Mouse (Mus musculus): Measurements from ENCODE around the gene Platr17. TPM values are rescaled to one million over a fixed set of nuclear protein-coding genes. Genes with fewer than 3 reads are reported as not detected.
"Not testable (repeated sequence)": the region's sequence is repeated elsewhere in the genome, so short reads cannot be mapped to it uniquely, and the experiment has no call there.

Platr17 gene
- polyA plus RNA-seq, 1 experiment from 2014 or later: 0.27 TPM

DNA sequence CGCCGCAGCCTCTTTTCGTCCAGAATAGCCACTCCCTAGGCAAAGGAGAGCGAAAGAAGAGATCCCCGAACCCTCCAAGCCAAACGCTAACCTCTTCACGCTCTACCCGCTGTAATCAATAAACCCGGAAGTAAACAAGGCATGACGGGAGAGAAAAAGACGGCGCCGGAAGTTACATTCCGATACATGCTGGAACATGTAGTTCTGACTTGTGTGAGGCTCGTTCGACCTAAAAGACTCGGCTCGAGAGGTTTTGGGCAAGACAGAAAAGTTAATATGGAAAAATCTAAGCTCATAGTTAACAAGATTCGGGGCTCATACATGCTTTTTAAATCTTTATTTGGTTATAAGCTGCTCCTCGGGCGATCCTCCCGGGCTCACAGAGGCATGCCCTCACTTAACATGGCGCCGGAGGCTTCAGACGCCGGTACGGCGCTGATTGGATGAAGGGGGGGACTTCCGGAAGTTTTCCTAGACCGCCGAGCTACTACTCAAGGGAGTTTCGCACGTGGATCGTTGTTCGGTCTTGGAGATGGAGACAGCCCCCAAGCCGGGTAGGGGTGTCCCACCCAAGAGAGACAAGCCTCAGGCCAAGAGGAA is 35.4 kb downstream of the Platr17 start, which contains the start of the genes Pfdn6 and Wdr46:
Pfdn6 (minus strand) TSS at position 138 of the 600 bp plus-strand sequence.
Wdr46 (plus strand) TSS at position 455 of the 600 bp plus-strand sequence.
- Histone ChIP-seq H3K4me3 (peak within 1 kb of the TSS; percentile 93), H3K9me3 (no peaks in the 10 kb centered on the region), H3K27me3 (replicated peaks; ENCODE audit: low read depth, poor library complexity, severe bottlenecking) (no peaks in the 10 kb centered on the region), H3K4me1 (peaks cover 24% of the 10 kb centered on the region), H3K27ac (replicated peaks) (peak within 1 kb of the TSS; percentile 83), H3K36me3 (replicated peaks) (peaks cover 78% of the 10 kb centered on the region)
- peak; percentile 89 for DNase-seq (ENCODE audit: low spot score)
- WGBS: under 1% methylated on average over 36 of the region's 36 CpGs

- 2% methylated on average over 26 of the region's 26 CpGs for WGBS
- Histone ChIP-seq H3K27ac (replicated peaks) (peak overlapping the region; percentile 83), H3K4me1 (peaks cover 24% of the 10 kb centered on the region), H3K27me3 (replicated peaks; ENCODE audit: low read depth, poor library complexity, severe bottlenecking) (no peaks in the 10 kb centered on the region), H3K4me3 (peak overlapping the region; percentile 93), H3K36me3 (replicated peaks) (peaks cover 78% of the 10 kb centered on the region), H3K9me3 (no peaks in the 10 kb centered on the region)
- no peak for DNase-seq (ENCODE audit: low spot score)
These were observed 36.0 kb downstream of the Platr17 start for GRCm38 (mm10) chr17:33940981-33941380.

DNA sequence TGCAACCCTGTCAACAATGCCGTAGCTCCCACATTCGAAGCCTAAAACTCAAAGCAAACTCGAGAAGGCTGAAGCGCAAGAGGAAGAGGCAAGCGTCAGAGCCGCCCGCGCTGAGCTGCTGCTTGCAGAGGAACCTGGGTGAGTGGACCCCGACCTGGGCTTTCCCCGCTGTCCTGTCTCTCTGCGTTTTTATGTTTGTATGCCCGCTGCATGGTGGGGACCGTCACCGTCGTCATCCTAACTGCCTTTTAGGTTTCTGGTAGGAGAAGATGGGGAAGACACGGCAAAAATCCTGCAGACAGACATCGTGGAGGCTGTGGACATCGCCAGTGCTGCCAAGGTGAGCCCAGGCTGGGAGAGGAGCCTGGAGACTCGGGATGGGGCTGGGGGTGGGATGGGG is 36.4 kb downstream of the Platr17 start:
- Histone ChIP-seq H3K27ac (replicated peaks) (no peak overlapping the region; the same call in 1 of the 2 replicates), H3K36me3 (replicated peaks) (peaks cover 78% of the 10 kb centered on the region), H3K27me3 (replicated peaks; ENCODE audit: low read depth, poor library complexity, severe bottlenecking) (no peaks in the 10 kb centered on the region), H3K4me3 (peak overlapping the region; percentile 93), H3K9me3 (no peaks in the 10 kb centered on the region), H3K4me1 (peaks cover 24% of the 10 kb centered on the region)
- DNase-seq (ENCODE audit: low spot score): no peak
- WGBS: 59% methylated on average over 19 of the region's 19 CpGs

DNA sequence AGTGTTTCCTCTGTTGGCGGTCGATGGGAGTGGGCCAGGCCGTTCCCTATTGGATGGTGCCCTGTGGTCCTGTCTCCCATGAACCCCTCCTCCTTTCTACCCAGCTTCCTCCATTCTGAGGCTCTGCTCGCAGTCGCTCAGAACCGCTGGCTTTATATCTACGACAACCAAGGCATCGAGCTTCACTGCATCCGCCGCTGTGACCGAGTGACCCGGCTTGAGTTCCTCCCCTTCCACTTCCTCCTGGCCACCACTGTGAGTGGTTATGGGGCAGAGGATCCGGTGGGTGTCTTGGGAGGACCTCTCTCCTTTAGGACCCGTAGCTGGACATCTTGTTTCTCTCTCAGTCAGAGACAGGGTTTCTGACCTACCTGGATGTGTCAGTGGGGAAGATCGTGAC is 38.5 kb downstream of the Platr17 start:
- H3K4me3 ChIP-seq: no peak overlapping the region
- H3K4me1 ChIP-seq: peaks cover 24% of the 10 kb centered on the region
- H3K36me3 ChIP-seq (replicated peaks): peaks cover 78% of the 10 kb centered on the region
- DNase-seq (ENCODE audit: low spot score): no peak
- H3K27ac ChIP-seq (replicated peaks): no peak overlapping the region
- H3K9me3 ChIP-seq: no peaks in the 10 kb centered on the region
- no peaks in the 10 kb centered on the region for H3K27me3 ChIP-seq (replicated peaks; ENCODE audit: low read depth, poor library complexity, severe bottlenecking)
- WGBS: 90% methylated on average over 15 of the region's 15 CpGs

- Histone ChIP-seq H3K27ac (replicated peaks) (no peak overlapping the region), H3K9me3 (no peaks in the 10 kb centered on the region), H3K4me3 (no peak overlapping the region), H3K27me3 (replicated peaks; ENCODE audit: low read depth, poor library complexity, severe bottlenecking) (no peaks in the 10 kb centered on the region), H3K36me3 (replicated peaks) (peaks cover 93% of the 10 kb centered on the region), H3K4me1 (peaks cover 29% of the 10 kb centered on the region)
- DNase-seq (ENCODE audit: low spot score): peak; percentile 6
- 95% methylated on average over 10 of the region's 10 CpGs for WGBS
These were observed 42.6 kb downstream of the Platr17 start for GRCm38 (mm10) chr17:33947430-33948089.

DNA sequence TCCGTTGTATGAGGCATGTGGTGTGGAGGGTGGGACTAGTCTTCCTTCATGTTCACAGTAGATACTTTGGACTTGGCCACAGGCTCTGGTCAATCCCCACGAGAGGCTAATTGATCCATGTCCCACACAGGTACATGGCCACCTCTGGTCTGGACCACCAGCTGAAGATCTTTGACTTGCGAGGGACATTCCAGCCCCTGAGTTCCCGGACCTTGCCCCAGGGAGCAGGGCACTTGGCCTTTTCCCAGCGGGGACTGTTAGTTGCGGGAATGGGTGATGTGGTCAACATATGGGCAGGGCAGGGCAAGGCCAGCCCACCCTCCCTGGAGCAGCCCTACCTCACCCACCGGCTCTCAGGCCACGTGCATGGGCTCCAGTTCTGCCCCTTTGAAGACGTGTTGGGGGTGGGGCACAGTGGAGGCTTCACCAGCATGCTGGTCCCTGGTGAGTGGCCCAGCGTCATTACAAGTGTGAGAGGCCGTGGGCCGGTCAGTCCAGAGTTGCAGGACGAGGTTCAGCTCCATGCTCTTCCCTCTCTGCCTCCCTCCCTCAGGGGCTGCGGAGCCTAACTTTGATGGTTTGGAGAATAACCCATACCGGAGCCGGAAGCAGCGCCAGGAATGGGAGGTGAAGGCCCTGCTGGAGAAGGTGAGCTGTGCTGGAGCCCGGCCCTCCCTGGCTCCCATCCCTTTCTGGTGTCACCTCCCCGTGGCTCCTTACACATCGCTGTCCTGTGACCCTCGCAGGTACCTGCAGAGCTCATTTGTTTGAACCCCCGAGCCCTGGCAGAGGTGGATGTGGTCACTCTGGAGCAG is 43.4 kb downstream of the Platr17 start:
- Histone ChIP-seq H3K9me3 (no peaks in the 10 kb centered on the region), H3K4me3 (peak overlapping the region; percentile 25; the same call in 1 of the 2 replicates), H3K36me3 (replicated peaks) (peaks cover 93% of the 10 kb centered on the region), H3K27ac (replicated peaks) (no peak overlapping the region), H3K27me3 (replicated peaks; ENCODE audit: low read depth, poor library complexity, severe bottlenecking) (no peaks in the 10 kb centered on the region), H3K4me1 (peaks cover 37% of the 10 kb centered on the region)
- WGBS: 89% methylated on average over 22 of the region's 22 CpGs
- DNase-seq (ENCODE audit: low spot score): peak; percentile 8

DNA sequence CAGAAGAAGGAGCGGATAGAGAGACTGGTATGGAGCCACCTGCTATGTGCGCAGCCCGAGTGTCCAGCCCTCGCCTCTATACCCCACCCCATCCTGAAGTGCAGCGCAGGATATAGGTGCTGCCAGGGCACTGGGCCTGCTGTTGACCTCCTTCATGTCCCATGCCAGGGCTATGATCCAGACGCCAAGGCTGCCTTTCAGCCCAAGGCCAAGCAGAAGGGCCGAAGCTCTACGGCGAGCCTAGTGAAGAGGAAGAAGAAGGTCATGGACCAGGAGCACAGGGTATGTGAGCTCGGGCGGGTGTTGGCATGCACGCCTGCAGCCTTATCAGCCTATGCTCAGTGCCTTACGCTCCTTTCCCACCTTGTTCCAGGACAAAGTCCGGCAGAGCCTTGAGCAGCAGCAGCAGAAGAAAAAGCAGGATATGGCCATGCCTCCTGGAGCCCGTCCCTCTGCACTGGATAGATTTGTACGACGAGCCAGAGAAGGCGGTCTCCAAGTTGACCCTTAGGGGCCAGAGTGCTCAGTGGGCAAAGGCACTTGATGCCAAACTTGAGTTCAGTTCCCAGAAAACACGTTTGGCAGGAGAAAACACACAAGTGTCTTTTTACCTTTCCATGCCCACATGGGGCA is 44.1 kb downstream of the Platr17 start:
- Histone ChIP-seq H3K4me3 (peak overlapping the region; percentile 25; the same call in 1 of the 2 replicates), H3K4me1 (peaks cover 44% of the 10 kb centered on the region), H3K9me3 (no peaks in the 10 kb centered on the region), H3K27me3 (replicated peaks; ENCODE audit: low read depth, poor library complexity, severe bottlenecking) (no peaks in the 10 kb centered on the region), H3K27ac (replicated peaks) (no peak overlapping the region), H3K36me3 (replicated peaks) (peaks cover 93% of the 10 kb centered on the region)
- WGBS: 93% methylated on average over 19 of the region's 19 CpGs
- DNase-seq (ENCODE audit: low spot score): peak; percentile 7

DNA sequence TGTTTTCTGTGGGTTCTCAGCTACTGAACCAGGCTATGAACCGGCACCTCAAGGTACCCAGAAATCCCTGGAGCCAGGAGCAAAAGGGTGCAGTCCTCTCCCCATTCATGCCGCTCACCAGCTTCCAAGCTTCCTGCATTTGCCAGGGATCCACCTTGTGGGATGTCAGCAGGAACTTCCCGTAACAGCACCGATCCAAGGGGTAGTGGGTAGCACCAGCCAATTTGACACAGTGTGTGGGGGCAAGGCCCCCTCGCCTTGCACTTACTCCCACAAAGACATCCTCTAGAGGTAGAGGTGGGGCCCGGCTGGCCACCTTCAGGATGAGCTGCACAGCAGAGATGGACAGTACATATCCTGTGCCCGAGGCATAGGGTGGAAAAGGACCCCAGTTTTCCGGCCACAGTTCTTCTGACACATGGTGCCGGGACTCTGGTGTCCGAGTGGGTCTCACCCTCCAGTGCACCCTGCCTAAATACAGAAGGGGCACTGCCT is 45.2 kb downstream of the Platr17 start:
- no peaks in the 10 kb centered on the region for H3K9me3 ChIP-seq
- peak overlapping the region; percentile 86 for H3K27ac ChIP-seq (replicated peaks)
- 71% methylated on average over 10 of the region's 10 CpGs for WGBS
- H3K4me3 ChIP-seq: peak overlapping the region; percentile 85
- DNase-seq (ENCODE audit: low spot score): no peak
- peaks cover 51% of the 10 kb centered on the region for H3K4me1 ChIP-seq
- H3K27me3 ChIP-seq (replicated peaks; ENCODE audit: low read depth, poor library complexity, severe bottlenecking): no peaks in the 10 kb centered on the region
- H3K36me3 ChIP-seq (replicated peaks): peaks cover 89% of the 10 kb centered on the region

DNA sequence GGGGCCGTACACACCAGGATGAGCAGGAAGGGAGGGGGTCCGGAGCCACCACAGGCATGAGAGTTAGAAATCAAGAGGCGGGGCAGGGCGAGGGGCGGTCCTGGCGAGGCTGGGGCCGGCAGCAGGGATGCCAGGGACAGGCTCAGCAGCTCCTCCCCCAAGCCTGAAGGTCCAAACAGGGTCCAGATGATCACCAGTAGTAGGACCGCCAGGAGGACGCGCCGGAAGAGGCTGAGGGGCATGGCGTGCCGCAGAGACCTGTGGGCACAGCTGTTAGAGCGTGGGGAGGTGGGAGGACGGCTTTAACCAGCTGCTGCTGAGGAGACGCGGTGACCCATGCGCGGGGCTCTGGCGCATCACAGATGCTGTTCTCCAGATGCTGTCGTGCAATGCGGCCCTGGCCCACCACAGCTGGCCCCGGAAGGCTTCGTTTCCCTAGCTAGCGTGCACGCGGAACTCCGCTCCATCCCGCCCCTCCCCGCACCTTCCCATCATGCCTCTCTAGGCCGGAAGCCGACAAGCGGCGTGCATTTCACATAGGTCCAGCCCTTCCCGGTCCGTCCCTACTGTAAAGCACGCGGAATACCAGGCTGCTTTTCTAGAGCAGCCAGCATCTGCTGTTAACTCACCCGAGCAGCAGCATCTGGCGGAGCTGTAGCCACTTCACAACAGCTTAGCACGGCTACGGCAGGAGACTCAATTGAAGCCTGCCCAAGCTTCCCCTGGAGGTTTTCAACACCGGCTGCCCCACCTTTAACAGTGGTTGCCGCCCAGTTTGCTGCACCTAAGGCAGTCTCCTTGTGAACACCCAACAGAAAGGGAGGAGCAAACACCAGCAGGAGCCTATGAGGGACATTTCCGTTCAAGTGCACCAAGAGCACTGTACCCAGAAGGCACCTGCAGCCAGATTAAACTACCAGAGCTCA is 46.3 kb downstream of the Platr17 start, which contains the start of gene B3galt4:
B3galt4 (minus strand) TSS at position 468 of the 926 bp plus-strand sequence.
- Histone ChIP-seq H3K27me3 (replicated peaks; ENCODE audit: low read depth, poor library complexity, severe bottlenecking) (no peaks in the 10 kb centered on the region), H3K4me1 (peaks cover 52% of the 10 kb centered on the region), H3K36me3 (replicated peaks) (peaks cover 78% of the 10 kb centered on the region), H3K9me3 (no peaks in the 10 kb centered on the region), H3K27ac (replicated peaks) (peak within 1 kb of the TSS; percentile 86), H3K4me3 (peak within 1 kb of the TSS; percentile 85)
- peak; percentile 90 for DNase-seq (ENCODE audit: low spot score)
- WGBS: under 1% methylated on average over 45 of the region's 45 CpGs

GRCm38 (mm10) chr17:33952015-33952414 is 47.1 kb downstream of the Platr17 start:
- H3K4me3 ChIP-seq: peak overlapping the region; percentile 85
- 82% methylated on average over 13 of the region's 13 CpGs for WGBS
- not testable (repeated sequence) for DNase-seq (ENCODE audit: low spot score); H3K27ac ChIP-seq (replicated peaks); H3K27me3 ChIP-seq (replicated peaks; ENCODE audit: low read depth, poor library complexity, severe bottlenecking); H3K9me3 ChIP-seq
- peaks cover 58% of the 10 kb centered on the region for H3K4me1 ChIP-seq
- H3K36me3 ChIP-seq (replicated peaks): peaks cover 71% of the 10 kb centered on the region

DNA sequence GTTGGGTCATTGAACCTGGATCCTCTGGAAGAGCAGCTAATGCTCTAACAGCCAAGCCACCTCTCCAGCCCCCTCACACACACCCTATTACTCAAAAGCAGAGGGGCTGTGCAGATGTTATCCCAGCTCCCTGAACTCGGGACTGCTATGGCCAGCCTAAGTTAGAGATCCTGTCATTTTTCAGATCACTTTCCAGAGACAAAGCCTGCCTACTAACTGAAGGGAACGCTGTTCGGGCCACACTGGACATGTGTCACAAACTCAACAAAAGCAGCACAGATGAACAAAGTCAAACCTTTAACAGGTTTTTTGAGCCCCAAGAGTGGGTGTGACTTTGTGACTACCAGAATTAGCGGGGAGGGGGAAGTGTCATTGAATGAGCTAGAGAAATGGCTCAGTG is 47.9 kb downstream of the Platr17 start:
- Histone ChIP-seq H3K27ac (replicated peaks) (no peak overlapping the region), H3K4me3 (peak overlapping the region; percentile 85)

More for the DNA sequence above, 47.9 kb downstream of the Platr17 start:
- Histone ChIP-seq H3K9me3 (no peaks in the 10 kb centered on the region), H3K27me3 (replicated peaks; ENCODE audit: low read depth, poor library complexity, severe bottlenecking) (no peaks in the 10 kb centered on the region), H3K36me3 (replicated peaks) (peaks cover 65% of the 10 kb centered on the region), H3K4me1 (peaks cover 58% of the 10 kb centered on the region)
- no peak for DNase-seq (ENCODE audit: low spot score)
- 88% methylated on average over 4 of the region's 4 CpGs for WGBS

All from embryonic facial prominence, embryonic 10.5 days (tissue).